Mouse (Mus musculus): ENCODE data around the gene Madcam1.

Madcam1 gene

DNA sequence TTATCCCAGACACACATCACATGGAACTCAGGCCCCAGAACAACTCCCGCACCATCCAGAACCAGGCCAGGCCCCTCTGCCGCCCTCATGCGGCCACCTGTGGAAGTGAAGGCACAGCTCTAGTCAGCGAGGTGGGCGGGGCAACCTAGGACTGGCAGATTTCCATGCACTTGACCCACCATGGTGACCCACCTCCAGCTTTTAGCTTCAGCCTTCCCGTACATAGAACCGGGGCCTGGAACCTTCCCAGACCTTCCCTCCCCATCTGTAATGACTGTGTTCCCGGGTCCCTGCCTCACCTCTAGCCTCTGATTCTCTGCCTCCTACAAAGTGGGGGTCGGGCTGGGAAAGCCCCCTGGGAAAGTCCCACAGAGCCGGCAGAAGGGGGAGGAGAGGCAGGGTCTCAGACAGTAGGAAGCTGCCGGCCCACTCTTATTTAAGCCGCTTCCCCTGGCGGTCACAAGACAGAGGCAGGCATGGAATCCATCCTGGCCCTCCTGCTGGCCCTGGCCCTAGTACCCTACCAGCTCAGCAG lies at the start of gene Madcam1:
Madcam1 (plus strand) TSS at position 429 of the 535 bp plus-strand sequence.
- DNase-seq (ENCODE audit: low spot score), result peak; percentile 57

DNA sequence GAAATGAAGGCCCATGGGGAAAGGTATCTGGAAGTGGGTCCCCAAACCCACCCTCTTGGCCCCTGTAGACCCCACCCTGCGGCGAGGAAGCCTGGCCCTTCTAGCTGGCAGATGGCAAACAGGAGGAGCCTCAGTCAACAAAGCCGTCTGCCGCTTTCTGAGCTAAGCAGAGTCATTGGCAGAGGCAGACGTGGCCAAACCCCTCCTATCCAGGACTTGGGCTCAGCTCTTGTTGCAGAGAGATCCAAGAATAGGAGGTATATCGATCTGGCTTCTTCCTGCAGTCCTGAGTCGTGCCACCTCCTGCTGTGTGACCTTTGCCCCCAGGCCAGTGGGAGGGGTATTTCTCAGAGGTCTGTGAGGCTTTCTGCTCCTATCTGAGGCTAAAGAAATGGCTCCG lies 48.5 kb upstream of the Madcam1 start:
- no peak for DNase-seq (ENCODE audit: low spot score)

DNA sequence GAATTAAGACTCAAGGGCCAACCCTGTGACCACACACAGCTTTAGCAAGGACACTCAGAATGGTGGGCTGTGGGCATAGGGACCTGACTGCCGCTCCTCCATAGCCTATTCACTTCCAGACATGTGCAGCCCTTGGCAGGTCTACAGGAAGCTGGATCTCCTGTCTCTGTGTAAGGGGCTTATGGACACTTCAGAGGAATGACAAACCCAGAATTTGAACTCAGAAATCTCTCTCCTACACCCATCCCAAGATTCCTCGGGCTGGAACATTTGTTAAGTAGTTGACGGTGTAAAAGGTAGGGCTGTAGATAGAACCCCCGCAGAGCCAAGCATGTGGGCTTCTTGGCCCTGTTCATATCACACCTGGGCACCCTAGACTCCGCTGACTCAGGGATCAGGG lies 48.0 kb upstream of the Madcam1 start:
- DNase-seq (ENCODE audit: low spot score), result no peak

DNA sequence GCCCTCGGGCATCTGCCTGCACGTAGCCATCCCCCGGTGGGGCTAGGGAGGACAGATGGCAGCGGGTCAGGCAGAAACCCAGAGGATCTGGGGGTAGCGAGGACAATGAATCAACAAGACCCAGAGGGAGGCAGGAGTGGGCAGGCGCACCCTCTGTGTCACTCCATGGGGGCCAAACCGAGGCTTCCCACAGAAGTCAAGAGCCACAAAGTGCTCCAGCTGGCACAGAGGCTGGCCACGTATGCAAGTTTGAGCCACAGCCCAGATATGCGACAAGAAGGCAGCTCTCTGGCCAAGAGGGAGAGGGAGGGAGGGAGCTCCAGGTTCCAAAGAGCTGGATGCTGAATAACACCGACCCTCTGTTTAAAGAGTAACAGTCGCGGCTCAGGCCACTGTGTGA lies 40.4 kb upstream of the Madcam1 start:
- no peak for DNase-seq (ENCODE audit: low spot score)

DNA sequence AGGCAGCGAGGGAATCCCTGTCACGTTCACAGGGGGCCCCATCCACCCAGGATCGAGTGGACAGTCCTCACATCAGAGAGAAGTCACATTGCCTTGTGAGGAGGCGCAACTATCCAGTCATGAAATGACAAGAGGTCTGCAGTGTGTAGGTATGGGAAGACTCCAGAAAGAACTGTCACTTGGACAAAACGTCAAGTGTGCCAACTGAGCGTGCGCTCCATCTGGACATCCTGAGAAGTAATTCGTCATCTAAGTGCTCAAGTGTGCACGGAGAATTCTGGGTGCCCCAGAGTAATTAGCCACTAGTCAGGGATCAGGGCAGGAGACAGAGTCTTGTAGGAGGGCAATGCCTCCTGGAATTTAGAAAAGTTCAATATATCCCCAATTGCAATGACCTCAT lies 39.0 kb upstream of the Madcam1 start:
- no peak for DNase-seq (ENCODE audit: low spot score)

DNA sequence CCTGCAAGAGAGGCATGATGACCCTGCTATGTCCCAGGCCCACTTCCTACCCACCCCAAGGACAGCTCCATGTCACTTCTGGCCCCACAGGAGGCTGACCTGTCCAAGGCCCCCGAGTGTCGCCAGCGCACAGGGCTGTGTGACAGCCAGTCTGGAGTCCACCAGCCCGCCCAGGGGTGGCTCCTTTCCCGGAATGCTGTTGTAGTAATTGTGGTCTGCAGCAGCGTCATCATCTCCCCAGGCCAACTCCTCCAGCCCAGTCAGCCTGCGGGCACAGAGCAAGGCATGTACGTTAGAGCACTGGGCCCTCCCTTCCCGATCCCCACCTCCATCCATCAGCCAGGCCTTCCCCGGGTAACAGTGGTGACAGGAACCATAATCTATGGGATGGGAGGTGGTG lies 38.2 kb upstream of the Madcam1 start:
- DNase-seq (ENCODE audit: low spot score), result no peak

DNA sequence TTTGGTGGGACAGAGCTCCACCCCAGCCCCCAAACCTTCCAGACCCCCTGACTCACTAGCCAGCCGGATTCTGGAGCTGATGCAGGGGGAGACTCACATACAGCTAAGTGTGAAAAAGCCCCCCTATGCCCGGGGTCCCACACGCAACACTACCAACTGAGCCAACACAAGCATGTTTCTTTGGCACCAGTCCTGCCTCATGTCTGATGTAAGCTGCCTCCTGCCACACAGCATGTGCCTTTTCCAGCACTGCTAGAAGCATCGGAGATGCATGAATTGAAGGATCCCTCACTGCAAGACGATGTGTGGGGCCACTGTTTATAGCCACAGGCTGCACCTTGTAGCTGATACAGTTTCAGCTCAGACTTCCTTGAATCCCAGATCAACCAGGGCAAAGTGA lies 36.0 kb upstream of the Madcam1 start:
- DNase-seq (ENCODE audit: low spot score), result no peak

DNA sequence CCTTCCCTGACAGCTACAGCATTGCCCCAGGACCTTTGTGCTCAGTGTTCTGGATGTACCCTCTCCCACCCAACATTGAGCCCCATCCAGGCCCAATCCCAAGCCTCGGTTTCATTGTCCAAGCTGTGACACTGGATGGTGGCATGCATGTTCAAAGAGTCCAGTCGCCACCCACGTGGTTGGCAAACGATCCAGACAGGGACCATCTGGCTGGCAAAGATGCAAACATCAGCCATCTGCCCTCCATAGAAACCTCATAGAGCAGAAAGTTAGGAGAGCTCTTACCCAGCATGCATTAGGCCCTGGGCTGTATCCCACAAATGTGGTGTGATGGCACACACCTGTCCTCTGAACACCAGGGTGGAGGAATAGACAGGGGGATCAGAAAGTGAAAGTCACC lies 32.9 kb upstream of the Madcam1 start:
- DNase-seq (ENCODE audit: low spot score), result no peak

DNA sequence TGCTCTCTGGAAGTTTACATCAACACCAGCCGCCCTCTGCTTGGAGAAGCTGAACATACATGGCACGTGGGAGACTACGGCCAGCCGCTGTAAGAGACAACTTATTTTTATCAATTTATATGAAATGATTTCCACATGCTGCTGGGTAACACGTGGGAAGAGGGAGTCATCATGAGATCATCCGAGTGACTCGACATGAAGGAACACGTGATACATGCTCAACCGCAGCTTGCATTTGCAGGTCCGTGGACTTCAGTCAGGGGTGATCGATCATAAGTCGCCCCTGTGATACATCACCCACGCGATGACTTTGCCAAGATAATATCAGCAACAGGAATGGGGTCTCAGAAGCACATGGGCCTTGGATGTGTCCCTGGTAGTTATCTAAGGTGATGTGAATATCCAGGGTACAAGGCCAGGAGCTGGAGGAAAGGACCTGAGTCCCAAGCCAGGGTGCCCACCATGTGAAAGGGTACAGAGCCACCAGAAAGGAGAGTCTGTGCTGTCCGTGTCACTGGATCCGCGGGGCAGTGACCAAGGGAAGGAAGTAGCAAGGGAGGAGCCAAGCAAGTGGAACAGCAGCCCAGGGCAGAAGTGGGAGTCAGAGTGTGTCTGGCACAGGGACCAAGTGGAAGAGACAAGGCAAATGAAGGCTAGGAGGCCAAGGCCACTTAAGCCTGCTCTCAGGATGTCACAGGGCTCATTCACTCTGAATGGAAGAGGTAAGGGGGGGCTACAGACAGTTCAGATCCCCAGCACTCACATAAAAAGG lies 31.2 kb upstream of the Madcam1 start:
- no peak for DNase-seq (ENCODE audit: low spot score)

DNA sequence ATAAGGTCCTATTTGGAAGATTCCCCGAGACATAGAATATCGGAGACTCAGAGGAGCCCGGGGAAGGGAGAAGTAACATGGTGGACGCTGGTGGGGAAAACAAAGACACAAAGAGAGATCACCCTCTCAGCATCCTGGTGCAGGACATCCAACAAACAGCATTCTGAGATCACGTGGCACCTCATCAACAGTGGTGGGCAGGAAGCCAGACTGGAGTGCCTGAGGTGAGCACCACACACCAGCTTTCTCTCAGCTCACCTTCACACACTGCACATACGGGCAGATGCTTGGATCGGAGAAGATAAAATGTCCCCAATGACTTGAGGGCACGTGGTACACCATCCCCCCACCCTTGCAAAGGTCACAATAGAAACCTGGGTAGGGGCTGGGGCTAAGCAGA lies 28.1 kb upstream of the Madcam1 start:
- no peak for DNase-seq (ENCODE audit: low spot score)

DNA sequence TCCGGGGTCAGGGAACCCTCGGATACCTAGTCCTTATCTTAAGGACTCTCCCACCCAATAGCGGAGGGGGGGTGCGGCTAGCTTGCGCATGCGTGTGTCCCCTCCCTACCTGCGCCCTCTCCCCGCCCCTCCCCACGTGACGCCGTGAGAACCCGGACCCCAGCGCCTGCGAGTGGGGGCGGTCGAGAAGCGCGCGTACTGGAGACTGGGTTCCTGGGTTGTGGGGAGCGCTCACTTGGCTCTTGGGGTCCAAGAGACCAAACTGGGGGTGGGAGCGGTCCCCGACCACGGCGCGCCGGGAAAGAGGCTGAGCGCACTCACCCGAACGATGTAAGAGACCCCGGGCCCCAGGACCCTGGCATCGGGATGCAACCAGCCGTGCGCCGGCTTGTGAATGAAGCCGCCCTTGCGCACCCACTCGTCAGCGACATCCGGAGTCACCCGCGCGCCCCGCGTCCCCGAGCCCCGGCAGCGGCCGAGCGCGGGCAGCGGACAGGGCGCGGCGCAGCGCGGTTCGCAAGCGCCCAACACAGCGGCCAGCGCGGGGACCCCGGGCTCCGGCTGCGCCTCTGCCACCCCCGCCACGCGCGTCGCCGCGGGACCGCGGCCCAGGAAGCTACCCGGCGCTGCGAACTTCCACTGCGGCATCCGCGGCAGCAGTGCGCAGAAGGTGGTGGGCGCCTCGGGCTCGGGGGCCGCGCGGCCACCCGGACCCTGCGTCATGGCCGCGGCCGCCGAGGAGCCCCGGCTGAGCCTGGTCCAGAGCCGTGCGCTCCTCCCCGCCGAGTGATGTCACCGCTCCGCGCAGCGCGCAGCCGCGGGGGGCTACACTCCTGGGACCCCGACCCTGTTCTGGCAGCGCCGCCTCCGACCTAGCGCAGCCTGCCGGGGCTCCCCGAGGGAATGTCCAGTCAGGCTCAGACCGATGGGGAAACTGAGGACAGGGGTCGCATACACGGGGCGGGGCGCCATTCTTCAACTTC lies 26.9 kb upstream of the Madcam1 start, which contains the start of gene Shc2:
Shc2 (minus strand) TSS at position 791 of the 983 bp plus-strand sequence.
- DNase-seq (ENCODE audit: low spot score), result no peak

DNA sequence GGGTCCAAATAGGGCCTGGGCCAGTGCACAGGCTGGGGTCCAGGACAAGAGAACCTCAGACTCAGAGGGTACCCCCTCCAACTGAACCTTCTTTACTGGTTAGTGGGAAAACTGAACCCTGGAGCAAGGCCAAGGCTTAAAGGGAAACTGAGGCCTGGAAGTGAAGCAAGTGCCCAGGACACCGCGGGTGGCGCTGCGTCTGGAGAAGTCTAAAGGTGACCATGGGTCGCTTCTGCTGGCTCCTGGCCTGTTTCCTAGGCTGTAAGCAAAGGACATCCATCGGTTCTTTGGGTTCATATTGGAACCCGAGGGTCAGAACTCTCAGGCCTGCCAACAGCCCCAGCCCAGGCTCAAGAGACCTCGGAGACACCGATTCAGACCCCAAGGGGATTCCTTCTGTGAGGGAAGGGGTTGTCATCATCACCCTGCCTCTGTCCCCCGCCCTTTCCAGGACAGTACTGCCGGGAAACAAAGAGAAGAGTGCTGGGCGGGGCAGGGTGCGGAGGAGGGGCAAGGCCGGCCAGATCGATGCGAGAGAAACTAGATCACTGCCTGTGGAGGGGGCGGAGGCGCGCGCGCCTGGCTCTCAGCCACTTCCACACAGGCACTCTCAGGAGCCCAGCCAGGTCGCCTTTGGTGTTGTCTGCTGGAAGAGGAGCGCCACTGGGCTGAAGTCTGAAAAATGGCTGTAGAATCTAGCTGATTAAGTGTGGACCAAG lies 25.7 kb upstream of the Madcam1 start:
- no peak for DNase-seq (ENCODE audit: low spot score)

DNA sequence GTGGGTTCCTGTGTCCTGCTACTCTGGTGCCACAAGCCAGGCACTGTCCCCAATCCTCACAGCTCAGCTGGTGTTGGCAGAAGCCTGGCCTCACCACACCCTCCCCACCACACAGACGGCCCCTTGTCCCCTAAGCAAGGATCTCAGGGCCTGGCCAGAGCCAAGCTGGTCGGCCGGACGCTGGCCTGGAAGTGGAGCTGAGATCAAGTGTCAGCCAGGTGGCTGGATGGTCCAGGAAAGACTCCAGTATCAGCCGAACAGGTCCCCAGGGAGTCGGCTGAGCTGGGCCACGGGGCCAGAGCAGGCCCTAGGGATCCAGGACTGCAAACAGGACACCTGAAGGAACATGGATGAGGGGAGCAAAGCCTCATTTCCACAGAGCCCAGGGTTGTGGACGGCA lies 18.6 kb upstream of the Madcam1 start, which contains the start of gene Odf3l2:
Odf3l2 (minus strand) TSS at position 28 of the 400 bp plus-strand sequence.
- DNase-seq (ENCODE audit: low spot score), result no peak

DNA sequence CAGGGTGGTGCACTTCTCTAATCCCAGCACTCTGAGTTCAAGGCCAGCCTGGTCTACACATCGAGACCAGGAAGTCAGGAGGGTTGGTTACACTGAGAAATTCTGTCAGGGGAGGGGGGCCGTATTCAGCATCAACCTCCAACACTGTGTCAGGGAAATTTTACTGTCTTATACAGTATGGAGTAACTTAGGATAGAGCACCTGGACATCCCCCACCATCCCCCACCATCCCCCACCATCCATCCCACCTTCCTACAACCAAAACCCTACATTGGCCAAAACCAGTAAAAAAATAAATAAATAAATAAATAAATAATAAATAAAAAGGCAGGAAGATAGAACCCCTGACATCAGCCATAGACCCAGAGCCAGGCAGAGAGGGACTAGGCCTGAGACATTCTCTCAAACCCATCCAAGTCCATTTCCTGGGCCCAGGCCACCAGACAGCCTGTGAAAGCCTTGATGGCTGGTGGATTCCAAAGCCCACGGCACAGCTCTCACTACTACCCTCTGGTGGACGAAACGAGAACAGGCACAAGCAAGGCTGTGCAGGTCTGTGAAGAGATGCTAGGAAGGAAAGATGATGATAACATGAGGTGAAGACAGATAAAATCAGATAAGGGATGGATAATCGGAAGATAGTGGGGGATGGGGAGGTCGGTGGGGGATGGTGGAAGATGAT lies 15.1 kb upstream of the Madcam1 start:
- DNase-seq (ENCODE audit: low spot score), result peak; percentile 59

DNA sequence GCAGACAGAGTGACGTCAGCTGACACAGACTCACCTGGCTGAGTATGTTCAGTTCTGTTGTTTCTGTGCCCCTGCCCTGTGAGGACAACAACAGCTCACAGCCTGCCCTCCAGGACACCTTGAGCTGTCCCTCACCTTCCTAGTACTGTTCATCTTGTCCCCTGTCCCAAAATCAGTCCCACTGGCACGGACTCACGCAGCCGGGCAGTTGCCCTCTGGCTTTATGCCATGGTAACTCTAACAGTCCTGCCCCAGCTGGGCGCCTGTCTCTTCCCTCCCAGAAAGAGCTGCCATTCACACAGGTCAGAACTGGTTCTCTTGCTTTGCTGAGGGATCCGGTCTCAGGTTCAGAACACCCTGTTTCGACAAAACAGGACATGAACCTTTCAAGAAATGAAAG lies 11.6 kb upstream of the Madcam1 start:
- no peak for DNase-seq (ENCODE audit: low spot score)

DNA sequence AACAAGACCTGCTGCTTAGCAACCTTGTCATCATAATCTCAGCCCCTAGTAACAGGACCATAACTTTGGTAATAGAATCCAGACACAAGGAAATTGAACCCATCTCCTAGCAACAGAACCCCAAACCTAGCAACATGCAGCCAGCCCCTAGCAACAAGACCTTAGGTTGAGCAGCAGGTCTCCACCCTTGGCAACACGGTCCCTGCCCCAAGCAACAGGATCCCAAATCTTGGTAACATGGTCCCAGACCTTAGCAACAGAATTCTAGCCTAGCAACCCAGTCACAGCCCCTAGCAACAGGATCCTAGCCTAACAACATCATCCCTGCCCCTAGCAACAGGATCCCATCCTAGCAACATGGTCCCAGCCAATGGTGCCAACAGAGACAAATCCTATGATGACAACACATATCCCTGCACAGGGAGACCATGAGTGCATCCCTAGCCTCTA lies 9.4 kb upstream of the Madcam1 start:
- no peak for DNase-seq (ENCODE audit: low spot score)

DNA sequence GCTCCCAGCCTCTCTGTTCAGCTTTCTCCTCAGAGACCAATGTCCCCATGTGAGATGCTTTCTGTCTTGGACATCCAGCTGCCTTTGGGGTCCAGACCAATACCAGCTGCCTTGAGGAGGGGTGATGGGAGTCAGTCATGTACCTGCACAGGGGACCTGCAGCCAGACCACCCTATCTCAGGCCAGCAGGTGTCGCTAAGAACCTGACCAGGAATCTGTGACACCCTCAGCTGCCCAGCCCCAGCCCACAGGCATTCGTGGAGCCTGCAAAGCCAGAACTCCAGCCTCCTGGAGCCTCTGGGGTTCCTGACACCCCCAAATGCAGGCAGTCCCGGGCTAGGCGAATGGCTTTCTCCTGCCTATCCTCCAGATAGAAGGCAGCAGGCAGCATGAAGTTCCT lies 5.5 kb upstream of the Madcam1 start:
- no peak for DNase-seq (ENCODE audit: low spot score)

DNA sequence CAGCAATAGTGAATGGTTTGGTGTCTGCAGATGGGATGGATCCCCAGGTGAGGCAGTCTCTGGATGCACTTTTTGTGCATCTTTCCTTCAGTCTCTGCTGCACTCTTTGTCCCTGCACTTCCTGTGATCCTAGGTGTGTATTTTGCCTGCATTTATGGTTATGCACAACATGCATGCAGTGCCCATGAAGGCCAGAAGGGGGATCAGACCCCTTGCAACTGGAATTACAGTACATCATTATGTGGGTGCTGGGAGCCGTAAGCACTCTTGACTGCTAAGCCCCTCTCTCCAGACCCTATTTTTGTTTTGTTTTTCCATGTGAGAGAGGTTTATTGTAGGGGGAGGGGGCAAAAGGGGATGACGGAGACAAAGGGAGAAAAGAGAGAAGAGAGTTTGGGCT lies 4.1 kb upstream of the Madcam1 start:
- DNase-seq (ENCODE audit: low spot score), result no peak

DNA sequence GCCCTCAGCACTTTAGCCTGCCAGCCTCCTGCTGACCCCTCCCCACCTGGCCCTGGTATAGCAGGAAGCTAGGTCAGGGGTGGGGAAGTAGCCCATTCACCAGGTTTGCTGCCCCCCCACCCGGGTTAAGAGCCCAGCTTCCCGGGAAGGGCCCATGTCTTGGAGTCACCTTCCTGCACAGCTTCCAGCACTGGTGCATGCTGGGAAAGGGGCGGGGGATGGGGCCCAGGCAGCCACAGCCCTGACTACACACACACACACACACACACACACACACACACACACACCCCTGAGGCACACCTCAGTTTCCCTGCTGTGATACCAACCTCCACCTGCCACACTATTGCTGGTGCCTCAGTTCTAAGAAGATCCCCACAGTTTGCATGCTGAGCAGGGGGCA lies 2.5 kb upstream of the Madcam1 start:
- DNase-seq (ENCODE audit: low spot score), result no peak

DNA sequence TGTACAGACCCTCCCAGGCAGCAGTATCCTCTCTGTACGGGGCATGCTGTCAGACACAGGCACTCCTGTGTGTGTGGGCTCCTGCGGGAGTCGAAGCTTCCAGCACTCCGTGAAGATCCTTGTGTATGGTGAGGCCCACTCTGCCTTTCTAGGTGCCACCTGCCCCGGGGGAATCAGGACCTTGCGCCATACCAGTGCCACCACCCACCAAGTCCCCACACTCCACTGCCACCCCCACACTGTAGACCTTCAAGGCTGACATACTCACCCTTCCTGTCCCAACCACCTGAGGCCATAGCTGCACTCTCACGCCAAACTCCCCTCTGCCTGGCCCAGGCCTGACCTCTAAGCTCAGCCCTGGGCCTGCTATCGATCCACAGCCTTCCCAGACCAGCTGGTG lies 692 bp downstream of the Madcam1 start:
- DNase-seq (ENCODE audit: low spot score), result no peak

DNA sequence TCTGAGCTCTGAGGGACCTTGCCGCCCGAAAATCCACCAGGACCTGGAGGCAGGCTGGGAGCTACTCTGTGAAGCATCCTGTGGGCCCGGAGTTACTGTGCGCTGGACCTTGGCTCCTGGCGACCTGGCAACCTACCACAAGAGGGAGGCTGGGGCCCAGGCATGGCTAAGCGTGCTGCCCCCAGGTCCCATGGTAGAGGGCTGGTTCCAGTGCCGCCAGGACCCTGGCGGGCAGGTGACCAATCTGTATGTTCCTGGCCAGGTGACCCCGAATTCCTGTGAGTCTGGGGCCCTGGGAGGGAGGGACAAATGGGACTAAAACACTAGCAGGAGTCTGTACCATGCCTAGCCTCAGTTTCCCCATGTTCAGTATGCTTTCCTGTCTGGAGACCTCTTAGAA lies 2.1 kb downstream of the Madcam1 start:
- no peak for DNase-seq (ENCODE audit: low spot score)

Data from lung, postnatal 25 days (tissue).